Mouse (Mus musculus) embryo, embryonic 11.5 days (tissue): ENCODE measurements around the gene Lamc3.

Source experiments
- DNase-seq: peaks from one replicate; pipeline ENCODE4 v3.0.0-alpha.2; 2012; ENCODE audit warnings: low read depth, low spot score

Gene Lamc3

GRCm38 (mm10) chr2:31974141-31974808 is 87.2 kb downstream of the Lamc3 start, which contains the start of gene Nup214:
Gene Nup214, plus strand, starts transcription at chr2:31974436.
- peak; percentile 100 for DNase-seq

GRCm38 (mm10) chr2:31974809-31975371 is 87.8 kb downstream of the Lamc3 start:
- no peak for DNase-seq

GRCm38 (mm10) chr2:31987774-31988173 is 100.7 kb downstream of the Lamc3 start:
- DNase-seq, result no peak

GRCm38 (mm10) chr2:31990961-31991360 is 103.9 kb downstream of the Lamc3 start:
- DNase-seq, result no peak

GRCm38 (mm10) chr2:31994896-31995295 is 107.8 kb downstream of the Lamc3 start:
- no peak for DNase-seq

- no peak for DNase-seq
Observed at GRCm38 (mm10) chr2:31996060-31996459, 109.0 kb downstream of the Lamc3 start.
